Mouse (Mus musculus) bone marrow, adult 2 months (tissue): ENCODE measurements around the gene Tmem262. TPM values are rescaled to one million over a fixed set of nuclear protein-coding genes. Genes with fewer than 3 reads are reported as not detected.

Experiments used
- H3K27ac ChIP-seq: fragments of 200-500 bp; 2 replicates; pipeline ENCODE4 v1.5.1; 2012; ENCODE audit warnings: low read depth, mild to moderate bottlenecking, control low read depth, inconsistent platforms, low read length; ENCODE audit not compliant: control insufficient read depth, poor library complexity, insufficient read depth
- H3K4me1 ChIP-seq: fragments of 200-500 bp; 2 replicates; pipeline ENCODE4 v1.6.1; 2011; ENCODE audit warnings: low read length; ENCODE audit not compliant: control insufficient read depth, insufficient read depth
- H3K4me3 ChIP-seq: fragments of 200-500 bp; replicated peaks from 2 replicates; pipeline ENCODE3; 2011; ENCODE audit warnings: mild to moderate bottlenecking, low read depth, low read length, control low read depth; ENCODE audit not compliant: control insufficient read depth
- CTCF ChIP-seq: fragments of 200-500 bp; IDR thresholded peaks from 2 replicates; pipeline ENCODE4 v1.5.1; 2011; ENCODE audit warnings: low read length, control low read depth; ENCODE audit not compliant: control insufficient read depth, insufficient read depth
- POLR2A ChIP-seq: fragments of 200-500 bp; IDR thresholded peaks from 2 replicates; pipeline ENCODE4 v1.6.1; 2011; ENCODE audit warnings: low read depth, mild to moderate bottlenecking, control low read depth, low read length, borderline replicate concordance; ENCODE audit not compliant: control insufficient read depth
- WGBS: fragments of 180-500 bp; shearing (Covaris S2); methylation state at CpG from one replicate; pipeline ENCODE4 v1.1.7; 2018; 5-methylcytosine and 5-hydroxymethylcytosine counted together
- polyA plus RNA-seq: library from polyadenylated mRNA; stranded (reverse); fragments of >200 nt; gene quantifications from 2 replicates; pipeline ENCODE4 v1.2.4, GENCODE M21; 2011; ENCODE audit warnings: low replicate concordance; ENCODE audit not compliant: missing spikeins, insufficient read depth, insufficient read length

Tmem262 gene
- polyA plus RNA-seq, 1 experiment = not detected

GRCm38 (mm10) chr19:6056696-6057095 is 23.1 kb upstream of the Tmem262 start:
- Histone ChIP-seq H3K27ac (no peak overlapping the region), H3K4me1 (no peaks in the 10 kb centered on the region; the same call in 1 of the 2 replicates), H3K4me3 (peak overlapping the region; percentile 27)
- TF ChIP-seq POLR2A (no peak), CTCF (no peak)
- 47% methylated on average over 4 of the region's 4 CpGs for WGBS

DNA sequence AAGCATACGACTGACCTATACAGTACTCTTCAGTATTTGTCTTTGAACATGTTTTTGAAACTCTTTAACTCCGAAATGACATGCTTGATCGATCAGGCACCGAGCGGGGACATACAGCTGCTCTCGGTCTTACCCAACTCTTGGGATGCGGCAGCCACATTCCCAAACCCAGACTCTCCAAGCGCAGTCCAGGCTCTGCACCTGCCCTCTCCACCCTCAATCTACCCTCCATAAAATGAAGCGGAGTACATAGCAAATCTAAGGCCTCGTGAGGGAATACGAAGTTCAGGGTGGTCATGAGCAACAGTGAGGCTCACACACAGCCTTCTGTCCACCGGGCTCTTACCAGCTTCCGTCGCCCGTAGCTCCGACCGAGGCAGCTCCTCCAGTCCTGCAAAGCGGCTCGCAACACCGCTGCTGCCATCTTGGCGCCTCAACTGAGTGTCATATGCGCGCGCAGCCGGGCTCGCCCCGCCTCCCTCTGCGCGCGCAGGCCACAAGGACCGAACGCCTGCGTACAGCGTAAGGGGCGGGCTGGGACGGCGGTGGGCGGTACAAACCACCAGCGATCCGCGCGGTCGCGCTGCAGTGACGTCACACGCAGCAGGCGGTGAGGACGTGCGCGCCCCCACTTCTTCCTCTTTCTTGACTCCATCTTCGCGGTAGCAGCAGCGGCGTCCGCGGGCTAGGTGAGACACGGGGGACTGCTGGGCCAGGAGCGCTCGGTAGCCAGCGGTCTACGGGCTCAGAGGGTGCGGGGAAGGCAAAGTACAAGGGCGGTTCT is 22.3 kb upstream of the Tmem262 start, which contains the start of the genes Mrpl49 and Fau:
Gene Mrpl49 (minus strand): TSS at position 473 of the 784 bp plus-strand sequence.
Gene Fau (plus strand): TSS at position 532 of the 784 bp plus-strand sequence.
- peak; percentile 90 for TF ChIP-seq POLR2A
- TF ChIP-seq CTCF = no peak
- H3K27ac ChIP-seq = peak within 1 kb of the TSS; percentile 93
- H3K4me3 ChIP-seq = peak within 1 kb of the TSS; percentile 97
- WGBS = under 1% methylated on average over 63 of the region's 63 CpGs
- H3K4me1 ChIP-seq = peaks cover 2% of the 10 kb centered on the region

- TF ChIP-seq POLR2A (no peak), CTCF (no peak)
- H3K27ac ChIP-seq = peak overlapping the region; percentile 93
- peak overlapping the region; percentile 97 for H3K4me3 ChIP-seq
- H3K4me1 ChIP-seq = peaks cover 3% of the 10 kb centered on the region
- 18% methylated on average over 5 of the region's 5 CpGs for WGBS
These were observed 21.3 kb upstream of the Tmem262 start for GRCm38 (mm10) chr19:6058513-6058912.

- H3K4me1 ChIP-seq = peaks cover 3% of the 10 kb centered on the region
- no peak overlapping the region for H3K27ac ChIP-seq
- peak overlapping the region; percentile 97 for H3K4me3 ChIP-seq
- 78% methylated on average over 5 of the region's 5 CpGs for WGBS
- TF ChIP-seq CTCF (no peak), POLR2A (no peak)
These were observed 20.9 kb upstream of the Tmem262 start for GRCm38 (mm10) chr19:6058966-6059365.

- WGBS = under 1% methylated on average over 58 of the region's 58 CpGs
- H3K27ac ChIP-seq = peak within 1 kb of the TSS; percentile 98
- peak; percentile 79; the same call in 1 of the 2 replicates for TF ChIP-seq POLR2A
- no peak for TF ChIP-seq CTCF
- H3K4me1 ChIP-seq = peaks cover 3% of the 10 kb centered on the region
- H3K4me3 ChIP-seq = peak within 1 kb of the TSS; percentile 84
These were observed 18.8 kb upstream of the Tmem262 start, which contains the start of gene Znhit2 for GRCm38 (mm10) chr19:6061021-6061533. Gene Znhit2 (plus strand): TSS chr19:6061192.

DNA sequence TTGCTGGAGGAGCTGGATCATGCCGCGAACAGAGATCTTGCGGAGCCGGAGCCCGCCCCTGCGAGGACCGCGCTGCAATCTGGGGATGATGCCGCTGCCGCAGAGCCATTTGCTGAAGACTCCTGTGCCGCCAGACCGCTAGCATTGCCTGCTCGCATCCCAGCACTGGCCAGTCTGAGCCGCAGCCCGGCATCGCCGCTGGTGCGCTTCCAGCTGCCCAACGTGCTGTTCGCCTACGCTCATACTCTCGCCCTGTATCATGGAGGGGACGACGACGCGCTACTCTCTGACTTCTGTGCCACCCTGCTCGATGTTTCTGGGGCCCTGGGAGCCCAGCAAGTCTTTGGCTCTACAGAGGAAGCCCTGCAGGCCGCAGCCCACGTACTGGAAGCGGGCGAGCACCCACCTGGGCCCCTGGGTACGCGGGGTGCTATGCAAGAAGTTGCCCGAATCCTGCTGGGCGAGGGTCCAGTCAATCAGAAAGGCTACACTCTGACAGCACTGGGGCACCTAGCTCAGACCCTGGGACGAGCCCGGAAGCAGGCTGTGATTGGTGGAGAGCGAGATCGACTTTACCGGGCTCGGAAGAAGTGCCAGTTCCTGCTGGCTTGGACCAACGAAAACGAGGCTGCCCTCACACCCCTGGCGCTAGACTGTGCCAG is 18.1 kb upstream of the Tmem262 start:
- Histone ChIP-seq H3K4me3 (peak overlapping the region; percentile 84), H3K4me1 (peaks cover 3% of the 10 kb centered on the region), H3K27ac (peak overlapping the region; percentile 98)
- peak; percentile 54; the same call in 1 of the 2 replicates for TF ChIP-seq POLR2A
- no peak for TF ChIP-seq CTCF
- under 1% methylated on average over 44 of the region's 44 CpGs for WGBS

DNA sequence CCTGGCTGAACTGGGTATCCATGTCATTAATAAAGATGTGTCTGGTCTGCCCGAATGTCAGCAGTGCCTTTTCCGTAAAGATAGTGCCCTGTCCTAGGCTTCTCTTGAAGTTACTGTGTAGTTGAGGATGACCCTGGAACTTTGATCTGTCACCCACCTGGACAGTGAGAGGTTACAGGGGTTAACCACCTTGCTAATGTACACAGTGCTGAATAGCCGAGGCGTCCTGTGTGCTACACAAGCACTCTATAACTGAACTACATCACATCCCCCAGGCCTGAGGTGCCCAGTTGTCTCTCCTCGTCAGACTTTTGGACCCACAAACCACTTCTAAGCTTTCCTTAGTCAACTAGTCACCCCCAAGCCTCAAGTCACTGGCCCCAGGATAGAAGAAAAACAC is 17.4 kb upstream of the Tmem262 start:
- TF ChIP-seq POLR2A (no peak), CTCF (no peak)
- Histone ChIP-seq H3K27ac (peak overlapping the region; percentile 98), H3K4me1 (peaks cover 3% of the 10 kb centered on the region), H3K4me3 (peak overlapping the region; percentile 84)
- WGBS = 49% methylated on average over 5 of the region's 5 CpGs

DNA sequence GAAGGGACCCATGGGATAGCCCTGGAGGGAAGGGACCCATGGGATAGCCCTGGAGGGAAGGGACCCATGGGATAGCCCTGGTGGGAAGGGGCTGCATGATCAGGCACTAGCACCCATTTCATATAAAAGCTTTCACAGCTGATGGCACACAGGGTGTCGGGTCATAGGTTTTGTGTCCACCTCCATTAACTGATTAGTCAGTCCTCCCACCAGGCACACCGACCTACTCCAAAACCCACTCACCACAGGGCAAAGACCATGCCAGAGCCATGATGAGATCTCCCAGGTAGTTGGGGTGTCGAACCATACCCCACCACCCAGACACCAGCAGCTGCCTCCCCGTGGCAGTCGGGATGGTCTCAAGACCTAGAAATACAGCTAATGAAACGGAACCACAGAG is 16.8 kb upstream of the Tmem262 start:
- no peak overlapping the region for H3K27ac ChIP-seq
- H3K4me3 ChIP-seq = no peak overlapping the region
- H3K4me1 ChIP-seq = peaks cover 4% of the 10 kb centered on the region
- no peak for TF ChIP-seq CTCF
- TF ChIP-seq POLR2A = no peak
- 88% methylated on average over 6 of the region's 6 CpGs for WGBS
